Mouse (Mus musculus) thymus, postnatal 4 days (tissue): ENCODE measurements around the gene Vps52.
A peak's percentile ranks its signal among the peaks of the same experiment; 100 is the strongest.
"Not testable (repeated sequence)": the region's sequence is repeated elsewhere in the genome, so short reads cannot be mapped to it uniquely, and the experiment has no call there.

Experiments used
- DNase-seq: peaks from one replicate; pipeline ENCODE4 v3.0.0; 2021

The Vps52 gene

DNA sequence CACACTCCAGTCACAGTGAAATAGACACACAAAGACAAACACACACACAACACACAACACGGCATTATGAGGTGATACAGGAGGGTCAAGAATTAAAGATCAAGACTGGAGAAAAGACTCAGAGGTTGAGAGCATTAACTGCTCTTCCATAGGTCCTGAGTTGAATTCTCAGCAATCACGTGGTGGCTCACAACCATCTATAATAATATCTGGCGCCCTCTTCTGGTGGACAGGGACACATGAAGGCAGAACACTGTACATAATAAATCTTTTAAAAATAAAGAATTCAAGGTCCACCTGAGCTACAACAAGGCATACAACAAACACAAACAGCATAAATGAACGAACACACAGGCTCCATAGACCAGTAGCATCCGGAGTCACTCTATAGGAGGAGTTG is 13.3 kb downstream of the Vps52 start:
- peak; percentile 57 for DNase-seq

DNA sequence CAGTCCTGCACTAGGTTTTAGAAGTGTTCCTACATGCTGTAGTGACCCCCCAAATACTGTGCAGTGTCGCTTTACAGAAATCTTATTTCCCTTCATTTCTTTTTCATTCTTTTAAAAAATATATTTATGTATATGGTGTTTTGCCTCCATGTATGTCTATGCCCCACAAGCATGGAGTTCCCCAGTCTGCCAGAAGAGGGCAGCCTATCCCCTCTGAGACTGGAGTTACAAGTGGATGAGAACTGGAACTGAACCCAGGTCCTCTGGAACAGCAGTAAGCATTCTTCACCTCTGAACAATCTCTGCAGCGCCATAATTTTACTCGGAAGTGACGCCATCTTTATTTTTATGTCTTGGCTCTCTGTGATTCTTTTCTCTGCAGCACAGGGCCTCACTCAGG is 13.8 kb downstream of the Vps52 start:
- DNase-seq = peak; percentile 64

DNA sequence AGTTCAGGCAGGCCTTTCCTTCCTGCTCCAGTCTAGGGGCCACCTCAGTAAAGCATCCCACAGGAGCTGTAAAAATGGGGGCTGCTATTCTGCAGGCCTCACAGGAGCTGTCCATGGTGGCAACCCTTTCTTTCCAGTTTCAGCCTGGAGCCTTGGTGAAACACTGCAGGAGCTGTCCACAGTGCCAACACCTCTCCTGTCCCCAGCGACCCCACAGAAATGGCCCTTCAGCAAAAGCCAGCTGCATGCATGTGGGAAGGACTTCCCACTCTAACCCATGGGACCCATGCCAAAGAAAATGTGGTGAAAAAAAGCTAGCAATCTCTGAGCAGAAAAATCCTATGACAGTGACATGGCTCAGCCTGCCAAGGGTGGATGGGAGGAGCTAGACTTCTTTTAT is 17.1 kb downstream of the Vps52 start:
- DNase-seq = peak; percentile 61

DNA sequence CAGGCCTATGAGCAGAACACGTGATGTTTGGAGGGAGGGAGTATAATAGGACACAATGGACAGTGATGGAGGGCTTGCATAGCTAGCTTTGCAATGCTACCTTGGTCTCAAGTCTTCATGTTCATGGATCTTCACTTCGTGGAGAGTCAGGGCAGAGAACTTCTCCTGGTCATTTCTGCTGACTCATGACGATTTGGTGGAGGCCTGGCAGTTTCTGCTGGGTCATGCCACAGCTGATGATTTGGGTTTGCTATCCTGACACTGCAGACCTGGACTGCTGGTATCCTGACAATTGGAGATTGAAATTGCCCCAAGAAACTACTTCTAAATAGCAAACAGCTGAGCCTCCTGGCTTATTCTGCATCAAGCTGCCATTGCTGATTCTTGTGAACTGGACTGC is 18.0 kb downstream of the Vps52 start:
- no peak for DNase-seq

GRCm38 (mm10) chr17:33977861-33978557 is 22.4 kb downstream of the Vps52 start:
- peak; percentile 20 for DNase-seq

- DNase-seq = peak; percentile 62
These were observed 23.0 kb downstream of the Vps52 start for GRCm38 (mm10) chr17:33978631-33979031.

DNA sequence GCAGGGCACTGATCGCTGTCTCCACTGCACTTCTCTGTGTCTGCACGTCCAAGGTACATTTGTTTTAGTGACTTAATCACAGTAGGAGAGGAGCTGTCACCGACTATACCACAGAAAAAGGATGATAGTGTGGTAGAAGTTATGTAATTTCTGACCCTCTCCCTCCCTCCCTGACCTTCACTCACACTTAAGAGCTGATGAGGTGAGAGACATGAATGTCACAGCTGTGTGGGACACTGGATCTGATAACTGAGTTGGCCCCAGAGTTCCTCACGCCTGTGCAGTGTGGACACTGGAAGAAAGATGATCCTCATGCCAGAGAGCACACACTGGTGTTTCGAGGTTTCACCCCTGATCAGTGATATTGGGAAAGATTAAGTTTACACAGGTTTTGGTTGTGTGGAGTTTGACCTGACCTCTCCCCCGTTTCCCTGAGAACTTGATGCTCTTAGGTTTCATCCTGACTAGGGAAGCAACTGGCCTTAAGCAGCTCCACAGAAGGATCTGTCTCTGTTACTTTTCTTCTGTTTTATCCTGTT is 24.0 kb downstream of the Vps52 start:
- DNase-seq = no peak

- DNase-seq = no peak
These were observed 24.8 kb downstream of the Vps52 start for GRCm38 (mm10) chr17:33980181-33981035.

- DNase-seq = peak; percentile 90
These were observed 25.7 kb downstream of the Vps52 start for GRCm38 (mm10) chr17:33981192-33981909.

DNA sequence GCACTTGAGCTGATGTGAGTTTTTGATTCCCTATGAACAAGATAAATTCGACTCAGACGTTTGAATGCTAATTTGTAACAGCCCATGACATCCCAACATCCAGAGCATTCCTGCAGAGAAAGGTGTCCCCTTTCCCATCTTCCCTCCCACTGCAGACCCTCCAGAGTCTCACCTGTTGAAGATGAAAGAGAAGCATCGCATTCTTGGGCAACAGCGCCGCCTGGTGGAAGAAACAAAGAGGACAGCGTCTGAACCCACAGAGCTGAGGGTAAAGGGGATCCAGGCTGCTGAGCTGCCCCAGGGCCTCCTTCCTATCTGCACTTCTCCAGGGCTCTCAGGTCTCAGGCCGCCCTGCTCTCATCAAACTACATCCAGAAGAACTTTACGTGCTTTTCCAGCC is 26.5 kb downstream of the Vps52 start:
- peak; percentile 89 for DNase-seq

GRCm38 (mm10) chr17:33991788-33992664 is 36.4 kb downstream of the Vps52 start:
- DNase-seq = peak; percentile 79

- DNase-seq = no peak
These were observed 39.3 kb downstream of the Vps52 start for GRCm38 (mm10) chr17:33994959-33995358.

GRCm38 (mm10) chr17:33995651-33996050 is 40.0 kb downstream of the Vps52 start:
- no peak for DNase-seq

GRCm38 (mm10) chr17:33997025-33997424 is 41.4 kb downstream of the Vps52 start:
- not testable (repeated sequence) for DNase-seq

- not testable (repeated sequence) for DNase-seq
These were observed 43.1 kb downstream of the Vps52 start for GRCm38 (mm10) chr17:33998697-33999096.

DNA sequence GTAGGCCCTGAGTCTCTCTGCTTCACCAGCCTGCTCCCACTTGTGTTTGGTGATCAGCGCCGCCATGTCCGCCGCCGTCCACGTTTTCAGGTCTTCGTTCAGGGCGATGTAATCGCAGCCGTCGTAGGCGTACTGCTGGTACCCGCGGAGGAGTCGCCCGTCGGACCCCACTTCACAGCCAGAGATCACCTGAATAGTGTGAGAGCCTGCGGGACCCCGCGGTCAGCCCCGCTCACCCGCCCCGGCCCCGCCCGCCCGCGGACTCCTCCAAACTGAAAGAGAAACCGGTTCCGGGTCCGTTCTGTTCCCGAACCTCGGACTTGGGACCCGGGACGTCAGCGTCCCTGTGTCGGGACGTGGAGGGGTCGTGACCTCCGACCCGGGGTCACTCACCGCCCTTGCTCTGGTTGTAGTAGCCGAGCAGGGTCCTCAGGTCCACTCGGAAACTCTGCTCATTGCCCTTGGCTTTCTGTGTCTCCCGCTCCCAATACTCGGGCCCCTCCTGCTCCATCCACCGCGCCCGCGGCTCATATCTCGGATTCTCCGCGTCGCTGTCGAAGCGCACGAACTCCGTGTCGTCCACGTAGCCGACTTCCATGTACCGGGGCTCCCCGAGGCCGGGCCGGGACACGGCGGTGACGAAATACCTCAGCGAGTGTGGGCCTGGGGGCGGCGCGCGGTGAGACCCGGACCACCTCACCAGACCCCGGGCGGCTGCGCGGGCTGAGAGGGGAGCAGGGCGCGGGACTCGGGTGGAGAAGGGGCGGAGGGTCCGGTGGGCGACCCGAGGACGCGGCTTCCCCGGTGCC is 43.9 kb downstream of the Vps52 start:
- peak; percentile 54 for DNase-seq

- peak; percentile 80 for DNase-seq
These were observed 44.5 kb downstream of the Vps52 start, which contains the start of gene H2-K1 for GRCm38 (mm10) chr17:34000150-34000537. TSS of gene H2-K1 (minus strand) at chr17:34000347.

DNA sequence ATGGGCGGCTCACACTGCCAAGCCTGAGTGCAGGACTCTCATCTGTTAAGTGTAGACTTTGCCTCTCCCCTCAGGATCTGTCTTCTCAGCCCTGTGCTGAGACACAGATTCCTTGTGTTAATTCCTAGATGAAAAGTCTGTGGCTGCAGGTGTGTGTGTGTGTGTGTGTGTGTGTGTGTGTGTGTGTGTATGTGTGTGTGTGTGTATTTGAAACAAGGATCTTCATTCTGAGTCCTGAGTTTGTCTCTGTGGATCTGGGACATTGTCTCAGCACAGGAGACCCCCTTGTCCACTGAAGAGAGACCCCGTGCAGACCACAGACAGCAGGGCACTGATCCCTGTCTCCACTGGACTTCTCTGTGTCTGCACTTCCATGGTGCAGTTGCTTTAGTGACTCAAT is 45.2 kb downstream of the Vps52 start:
- DNase-seq = not testable (repeated sequence)

- peak; percentile 81 for DNase-seq
These were observed 47.8 kb downstream of the Vps52 start for GRCm38 (mm10) chr17:34003426-34003825.

- no peak for DNase-seq
These were observed 51.0 kb downstream of the Vps52 start for GRCm38 (mm10) chr17:34006570-34006969.

DNA sequence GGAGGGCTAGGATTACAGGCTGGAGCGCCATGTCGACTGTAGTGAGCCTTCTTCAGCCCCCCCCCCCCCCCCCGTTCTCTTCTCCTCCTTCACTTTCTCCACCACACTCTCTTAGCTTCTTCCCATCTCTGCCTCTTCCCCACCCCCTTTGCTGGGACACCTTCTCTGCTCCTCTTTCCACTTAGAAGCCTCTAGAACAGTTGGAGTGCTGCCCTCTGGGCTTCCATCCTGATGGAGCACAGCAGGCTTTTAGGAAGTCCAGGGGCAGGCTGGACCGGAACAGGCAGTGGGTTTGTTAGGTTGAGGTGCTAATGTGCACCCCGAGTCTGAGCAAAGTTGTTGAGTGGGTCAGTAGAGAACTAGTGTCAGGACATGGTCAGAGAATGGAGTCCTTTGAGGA is 54.5 kb downstream of the Vps52 start:
- no peak for DNase-seq
